Mouse (Mus musculus) megakaryocyte, embryonic 14.5 days (primary cell): ENCODE measurements around the gene Olfr1349.

Experiments
- FLI1 ChIP-seq: IDR thresholded peaks from 2 replicates; pipeline ENCODE4 v1.6.1; 2012; ENCODE audit warnings: low read length, inconsistent platforms, mixed read lengths
- GATA1 ChIP-seq: IDR thresholded peaks from 3 replicates; pipeline ENCODE4 v1.6.1; 2012; ENCODE audit warnings: mixed read lengths, low read length, inconsistent platforms, borderline replicate concordance

- TF ChIP-seq GATA1, result no peak
- TF ChIP-seq FLI1, result no peak
Measured at GRCm38 (mm10) chr7:6526141-6526540, 3.4 kb upstream of the Olfr1349 start.
